Mouse (Mus musculus): Measurements from ENCODE around the gene Bcl3.

Bcl3 gene

DNA sequence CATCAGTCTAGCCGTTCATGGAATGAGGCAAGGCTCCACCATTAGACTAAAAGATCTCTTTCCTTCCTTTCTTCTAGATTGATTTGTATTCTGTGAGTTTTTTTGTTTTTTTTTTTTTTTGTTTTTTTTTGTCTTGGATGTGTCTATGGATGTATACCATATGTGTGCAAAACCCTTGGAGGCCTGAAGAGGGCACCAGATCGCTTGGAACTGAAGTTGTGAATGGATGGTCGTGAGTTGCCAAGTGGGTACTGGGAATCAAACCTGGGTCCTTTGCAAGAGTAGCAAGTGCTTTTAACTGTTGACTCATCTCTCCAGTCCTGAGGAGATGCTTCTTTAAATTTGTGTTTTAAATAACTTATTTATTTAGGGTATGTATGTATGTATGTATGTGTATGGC lies 11.5 kb upstream of the Bcl3 start:
- DNase-seq (ENCODE audit: low spot score): no peak

DNA sequence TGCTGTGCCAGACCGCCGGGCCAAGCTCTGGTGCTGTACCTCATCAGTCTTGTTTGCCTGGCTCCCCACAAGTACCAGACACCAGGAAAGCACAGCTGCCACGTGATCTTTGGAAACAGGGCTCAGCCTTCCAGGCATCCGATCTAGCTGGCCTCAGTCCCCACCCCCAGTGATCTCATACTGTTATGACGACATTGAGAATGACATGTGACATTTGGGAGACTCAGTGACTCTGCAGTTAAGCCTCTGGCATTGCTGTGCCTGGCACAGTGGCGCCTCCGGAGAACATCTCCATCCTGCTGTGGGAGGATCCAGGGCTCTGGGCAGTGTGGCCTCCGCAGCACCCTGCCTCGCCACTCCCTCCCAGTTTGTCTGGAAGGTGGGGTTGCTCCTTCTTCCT lies 9.3 kb upstream of the Bcl3 start:
- no peak for DNase-seq (ENCODE audit: low spot score)

DNA sequence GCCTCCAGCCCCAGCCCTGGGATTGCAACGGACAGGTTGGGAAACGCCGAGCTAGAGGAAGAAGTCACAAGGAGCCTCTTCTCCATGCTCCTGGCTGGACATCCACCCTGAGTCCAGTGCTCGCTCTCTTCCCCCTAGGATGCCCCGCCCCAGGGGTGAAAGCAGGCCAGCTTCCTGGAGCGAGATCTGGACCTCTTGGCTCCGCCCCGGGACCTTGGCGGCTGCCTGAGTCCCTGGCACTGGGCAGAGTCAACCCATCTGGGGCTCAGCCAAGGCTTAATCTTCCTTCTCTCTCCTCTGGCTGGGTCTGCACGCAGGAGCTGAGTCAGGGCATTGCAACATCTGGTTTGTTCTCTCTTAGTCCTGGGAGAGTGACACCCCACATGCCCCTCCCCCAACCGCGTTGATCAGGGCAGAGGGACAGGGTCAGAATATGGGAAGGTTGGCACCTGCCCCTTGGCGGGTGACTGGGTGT lies 8.1 kb upstream of the Bcl3 start:
- DNase-seq (ENCODE audit: low spot score): no peak

DNA sequence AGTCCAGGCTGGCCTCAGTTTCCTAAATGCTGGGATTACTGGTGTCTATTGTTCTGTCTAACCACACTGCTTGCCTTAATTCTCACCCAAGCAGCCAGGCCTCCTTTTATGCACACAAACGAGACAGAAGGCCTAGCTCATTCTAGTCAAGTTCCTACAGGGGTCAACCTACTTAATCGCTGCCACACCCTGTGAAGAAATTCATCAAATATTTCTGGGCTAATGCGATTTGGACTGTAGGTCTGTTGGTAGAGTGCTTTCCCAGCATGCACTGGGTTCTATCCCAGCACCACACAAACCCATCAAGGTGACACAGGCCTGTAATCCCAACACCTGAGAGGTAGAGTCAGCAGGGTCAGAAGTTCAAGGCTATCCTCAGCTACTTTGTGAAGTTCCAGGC lies 7.1 kb upstream of the Bcl3 start:
- DNase-seq (ENCODE audit: low spot score): no peak

DNA sequence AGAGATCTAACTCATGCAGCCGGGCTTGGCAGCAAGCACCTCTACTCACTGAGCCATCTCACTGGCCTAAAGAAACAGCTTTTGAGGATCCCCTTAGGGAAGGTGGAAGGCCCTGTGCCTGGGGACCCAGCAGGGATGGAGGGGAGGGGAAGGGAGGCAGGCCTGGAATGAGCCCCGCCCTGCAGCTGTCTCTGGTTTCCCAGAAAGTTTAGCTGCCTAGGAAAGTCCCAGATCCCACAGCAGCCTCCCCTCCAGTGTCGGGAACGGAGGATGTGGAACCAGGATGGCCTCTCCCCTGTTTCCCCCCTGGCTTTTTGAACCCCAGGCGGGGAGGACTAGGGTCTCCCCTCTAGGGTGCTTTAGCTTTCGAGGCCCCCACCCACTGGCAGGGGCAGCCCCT lies 4.2 kb upstream of the Bcl3 start:
- no peak for DNase-seq (ENCODE audit: low spot score)

DNA sequence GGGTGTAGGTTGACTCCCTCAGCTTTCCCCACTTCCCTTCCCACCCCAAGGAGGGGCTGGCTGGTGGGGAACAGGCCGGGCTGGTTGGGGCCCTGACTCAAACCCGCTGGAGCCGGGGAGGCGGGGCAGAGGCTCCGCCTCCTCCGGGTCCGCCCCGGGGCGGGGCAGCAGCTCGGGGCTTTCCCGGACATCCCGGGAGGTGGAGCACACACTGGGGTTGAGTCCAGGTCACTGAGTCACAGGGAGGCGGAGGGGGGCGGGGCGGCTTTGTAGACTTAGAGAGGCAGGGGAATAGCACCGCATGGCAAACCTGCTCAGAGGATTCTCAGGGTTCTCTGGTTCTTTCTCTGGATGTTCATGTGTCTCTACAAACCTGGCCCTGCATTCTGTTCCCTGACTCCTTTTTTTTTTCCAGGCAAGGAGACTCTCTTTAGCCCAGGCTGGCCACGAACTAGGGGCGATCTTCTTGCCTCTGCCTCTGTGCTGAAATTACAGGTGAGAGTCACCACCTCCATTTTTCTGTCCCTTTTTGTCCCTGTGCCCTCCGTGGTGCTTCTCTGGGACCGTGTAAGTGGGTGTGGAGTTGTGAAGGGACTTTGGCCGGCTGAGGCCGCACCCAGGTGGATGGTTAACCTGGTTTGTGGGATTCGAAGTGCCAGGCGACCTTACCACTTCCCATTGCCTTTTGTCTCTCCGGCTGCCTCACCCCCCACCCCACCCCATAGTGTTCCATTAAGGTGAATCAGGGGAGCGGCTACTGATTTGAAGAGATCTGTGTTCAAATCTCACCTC lies 1.8 kb upstream of the Bcl3 start:
- peak; percentile 83 for DNase-seq (ENCODE audit: low spot score)

DNA sequence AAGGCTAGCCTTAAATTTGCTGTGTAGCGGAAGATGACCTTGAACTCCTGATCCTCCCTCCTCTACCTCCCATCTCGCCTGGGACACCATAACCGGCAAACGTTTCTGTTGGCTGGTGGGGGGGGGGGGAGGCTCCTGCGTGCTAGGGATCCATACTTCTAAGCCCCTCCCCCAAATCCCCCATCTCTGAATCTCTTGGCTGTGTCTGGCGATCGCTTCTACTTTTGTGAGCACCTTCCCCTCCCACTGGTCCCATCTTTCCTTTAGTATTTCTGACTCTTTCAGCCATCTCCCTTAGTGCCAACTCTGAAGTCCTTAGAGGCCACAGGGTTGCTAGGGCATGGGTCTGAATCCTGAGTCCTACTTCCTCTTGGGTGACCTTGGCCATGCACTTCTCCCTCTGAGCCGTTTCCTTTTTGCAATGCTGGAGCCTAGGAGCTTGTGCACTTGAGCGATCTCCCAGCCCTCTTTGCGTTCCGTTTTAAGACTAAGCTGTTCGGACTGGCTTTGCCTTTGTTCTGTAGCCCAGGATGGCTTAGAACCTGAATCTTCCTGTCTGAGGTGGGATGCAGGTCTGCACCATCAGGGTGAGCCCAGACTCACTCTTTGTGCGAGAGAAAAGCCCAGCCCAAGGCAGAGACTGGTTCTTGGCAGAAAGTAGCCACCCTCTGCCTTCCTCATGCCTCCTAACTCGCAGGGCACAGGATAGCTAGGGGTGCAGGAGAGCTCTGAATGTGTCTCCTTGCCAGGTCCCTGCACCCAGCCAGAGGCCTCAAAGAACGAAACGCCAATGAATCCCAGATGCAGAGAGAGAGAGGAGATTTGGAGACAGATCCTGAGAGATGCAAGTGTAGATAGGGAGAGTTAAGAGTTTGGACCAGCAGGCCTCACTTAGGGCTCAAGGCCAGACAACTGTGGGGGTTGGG lies 949 bp upstream of the Bcl3 start:
- peak; percentile 19 for DNase-seq (ENCODE audit: low spot score)

DNA sequence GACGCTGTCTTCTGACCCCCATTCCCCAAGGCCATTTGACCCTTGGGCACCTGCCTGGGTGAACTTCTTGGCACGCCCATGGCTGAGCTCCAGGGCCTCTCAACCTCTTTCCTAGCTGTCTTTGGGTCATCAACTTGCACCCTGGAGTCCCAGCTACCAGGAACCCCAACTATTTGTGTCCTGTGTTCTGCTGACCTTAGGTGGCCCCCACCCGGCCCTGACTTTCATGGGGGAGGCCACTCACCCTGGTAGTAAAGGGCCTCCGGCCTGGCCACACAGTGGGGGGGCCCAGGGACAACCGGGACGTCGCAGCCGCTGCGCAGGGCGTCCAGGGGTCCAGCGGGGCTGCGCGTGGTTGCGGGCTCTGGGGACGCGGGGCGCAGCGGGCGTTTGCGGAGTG lies 377 bp downstream of the Bcl3 start:
- no peak for DNase-seq (ENCODE audit: low spot score)

DNA sequence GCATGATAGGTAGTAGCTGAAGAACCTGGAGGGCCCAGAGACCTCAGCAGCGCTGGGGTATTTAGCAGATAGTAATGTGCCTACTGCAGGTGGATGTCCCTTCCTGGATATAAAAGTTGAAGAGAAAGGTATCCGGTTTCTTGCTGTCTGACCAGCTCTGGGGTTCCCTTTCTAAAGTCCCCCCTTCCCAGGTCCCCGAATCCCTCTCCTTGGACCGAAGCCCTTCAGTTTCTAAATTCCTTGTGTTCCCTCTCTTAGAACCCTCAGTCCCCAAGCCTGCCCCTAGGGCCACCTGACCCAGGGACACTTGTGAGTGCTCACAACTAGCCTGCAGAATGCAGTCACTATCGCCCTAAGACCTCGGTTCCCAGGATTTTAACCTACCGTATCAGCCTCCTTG lies 937 bp downstream of the Bcl3 start:
- DNase-seq (ENCODE audit: low spot score): no peak

DNA sequence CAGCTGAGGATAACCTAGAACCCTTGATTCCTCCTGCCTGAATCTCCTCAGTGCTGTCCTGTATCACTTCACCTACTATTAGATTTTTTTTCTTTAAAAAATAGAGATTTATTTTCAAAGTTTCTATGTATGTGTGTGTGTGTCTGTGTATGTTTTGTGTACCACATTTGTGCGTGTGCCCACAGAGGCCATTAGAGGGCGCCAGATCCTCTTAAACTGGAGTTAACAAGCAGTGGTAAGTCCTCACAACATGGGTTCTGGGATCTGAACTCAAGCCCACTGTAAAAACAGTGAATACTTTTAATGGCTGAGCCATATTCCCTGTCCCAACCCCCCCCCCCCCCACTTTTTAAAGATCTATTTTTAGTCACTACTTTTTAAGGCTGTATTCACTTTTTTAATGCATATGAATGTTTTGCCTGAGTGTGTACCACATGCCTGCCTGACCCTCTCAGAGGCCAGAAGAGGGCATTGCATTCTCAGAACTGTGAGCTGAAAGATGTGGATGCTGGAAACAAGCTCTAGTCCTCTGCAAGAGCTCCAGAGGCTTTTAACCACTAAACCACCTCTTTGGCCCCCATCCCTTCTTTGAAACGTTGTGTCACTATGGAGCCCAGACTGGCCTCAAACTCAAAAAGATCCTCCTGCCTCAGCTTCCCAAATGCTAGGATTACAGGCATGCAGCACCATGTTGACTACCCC lies 2.1 kb downstream of the Bcl3 start:
- no peak for DNase-seq (ENCODE audit: low spot score)

DNA sequence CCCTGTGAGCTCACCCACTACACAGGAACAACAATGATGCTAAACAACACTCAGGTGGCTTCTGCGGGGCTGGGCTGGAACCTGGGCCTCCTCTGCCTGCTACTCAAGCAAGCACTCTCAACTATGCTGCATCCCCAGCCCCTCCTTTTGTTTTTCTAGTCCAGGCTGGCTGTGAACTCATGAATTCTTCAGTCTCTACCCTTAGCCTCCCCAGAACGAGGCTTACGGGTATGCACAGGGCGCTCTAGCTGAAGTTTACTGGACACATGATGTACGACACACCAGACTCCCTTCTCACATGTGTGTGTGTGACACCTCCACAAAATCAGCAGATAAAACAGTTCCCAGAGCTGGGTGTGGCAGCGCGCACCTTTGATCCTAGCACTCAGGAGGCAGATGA lies 3.7 kb downstream of the Bcl3 start:
- no peak for DNase-seq (ENCODE audit: low spot score)

DNA sequence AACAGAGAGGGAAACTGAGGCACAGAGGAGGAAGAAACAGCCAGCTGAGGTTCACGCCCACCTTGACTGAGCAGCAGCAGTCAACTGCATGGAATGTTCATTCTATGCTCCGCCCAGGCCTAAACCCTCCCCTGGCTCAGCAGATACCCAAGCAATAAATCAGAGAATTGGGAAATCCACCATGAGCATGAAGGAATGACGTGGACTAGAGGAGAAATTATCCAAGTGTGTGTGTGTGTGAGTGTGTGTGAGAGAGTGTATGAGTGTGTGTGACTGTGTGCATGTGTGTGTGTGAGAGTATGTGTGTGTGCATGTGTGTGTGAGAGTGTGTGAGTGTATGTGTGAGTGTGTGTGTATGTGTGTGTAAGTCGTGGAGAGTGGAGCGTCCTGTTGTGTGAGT lies 4.1 kb downstream of the Bcl3 start:
- DNase-seq (ENCODE audit: low spot score): no peak

DNA sequence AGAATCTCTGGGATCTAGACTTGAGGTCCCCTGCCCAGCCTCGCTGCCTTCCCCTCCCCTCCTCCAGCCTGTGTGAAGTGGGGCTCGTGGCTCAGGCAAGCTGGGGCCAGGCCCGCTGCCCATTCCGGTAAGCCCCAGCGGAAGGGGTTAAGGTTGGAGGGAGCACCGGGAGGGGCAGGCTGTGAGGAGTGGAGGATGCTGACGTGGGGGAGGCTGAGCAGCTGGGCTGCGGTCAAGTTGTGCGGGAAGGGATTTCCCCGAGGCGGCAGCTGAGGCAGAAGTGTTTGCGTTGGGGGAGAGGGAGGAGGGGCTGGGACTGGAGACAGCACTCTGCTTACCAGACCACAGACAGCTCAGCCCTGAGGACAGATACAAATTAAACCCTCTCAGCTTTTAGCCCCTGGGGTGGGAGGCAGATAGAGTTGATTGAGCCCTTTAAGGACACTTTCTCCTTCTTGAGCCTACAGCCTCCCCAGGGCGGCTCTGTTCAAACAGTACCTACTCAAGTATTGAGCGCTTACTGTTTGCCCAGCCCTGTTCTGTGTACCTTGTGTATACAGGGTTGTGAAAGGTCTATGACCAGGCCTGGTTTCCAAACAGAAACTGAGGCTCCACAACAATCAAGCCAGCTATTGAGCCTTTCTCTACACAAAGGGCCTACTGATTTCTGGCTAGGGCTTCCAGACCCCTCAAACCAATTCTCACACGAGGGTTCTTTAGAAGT lies 5.0 kb downstream of the Bcl3 start:
- DNase-seq (ENCODE audit: low spot score): peak; percentile 96

DNA sequence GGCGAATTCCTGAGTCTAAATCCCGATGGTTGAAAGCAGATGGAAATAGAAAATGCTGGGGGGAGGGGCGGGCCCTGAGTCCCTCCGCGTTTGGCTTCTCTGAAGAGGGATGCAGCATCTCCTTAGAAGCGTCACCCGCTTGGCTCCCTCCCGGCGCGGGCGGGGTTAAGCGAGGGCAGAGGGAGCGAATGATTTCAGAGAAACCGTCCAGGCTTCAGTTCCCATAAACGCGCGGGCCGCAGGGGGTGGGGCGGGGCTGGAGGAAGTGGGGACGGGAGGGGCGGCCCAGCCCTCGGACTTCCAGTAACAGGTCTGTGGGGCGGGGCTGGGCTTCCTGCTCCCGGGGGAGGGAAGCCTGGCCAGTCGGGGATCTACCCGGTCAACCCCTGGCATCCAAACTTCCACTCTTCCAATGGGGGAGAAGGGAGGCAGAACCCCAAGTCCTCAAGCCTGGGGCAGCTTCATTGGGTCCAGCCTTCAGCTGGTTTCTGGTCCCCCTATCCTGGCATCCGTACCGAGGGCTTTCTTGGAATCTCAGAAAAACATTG lies 6.3 kb downstream of the Bcl3 start:
- peak; percentile 60 for DNase-seq (ENCODE audit: low spot score)

DNA sequence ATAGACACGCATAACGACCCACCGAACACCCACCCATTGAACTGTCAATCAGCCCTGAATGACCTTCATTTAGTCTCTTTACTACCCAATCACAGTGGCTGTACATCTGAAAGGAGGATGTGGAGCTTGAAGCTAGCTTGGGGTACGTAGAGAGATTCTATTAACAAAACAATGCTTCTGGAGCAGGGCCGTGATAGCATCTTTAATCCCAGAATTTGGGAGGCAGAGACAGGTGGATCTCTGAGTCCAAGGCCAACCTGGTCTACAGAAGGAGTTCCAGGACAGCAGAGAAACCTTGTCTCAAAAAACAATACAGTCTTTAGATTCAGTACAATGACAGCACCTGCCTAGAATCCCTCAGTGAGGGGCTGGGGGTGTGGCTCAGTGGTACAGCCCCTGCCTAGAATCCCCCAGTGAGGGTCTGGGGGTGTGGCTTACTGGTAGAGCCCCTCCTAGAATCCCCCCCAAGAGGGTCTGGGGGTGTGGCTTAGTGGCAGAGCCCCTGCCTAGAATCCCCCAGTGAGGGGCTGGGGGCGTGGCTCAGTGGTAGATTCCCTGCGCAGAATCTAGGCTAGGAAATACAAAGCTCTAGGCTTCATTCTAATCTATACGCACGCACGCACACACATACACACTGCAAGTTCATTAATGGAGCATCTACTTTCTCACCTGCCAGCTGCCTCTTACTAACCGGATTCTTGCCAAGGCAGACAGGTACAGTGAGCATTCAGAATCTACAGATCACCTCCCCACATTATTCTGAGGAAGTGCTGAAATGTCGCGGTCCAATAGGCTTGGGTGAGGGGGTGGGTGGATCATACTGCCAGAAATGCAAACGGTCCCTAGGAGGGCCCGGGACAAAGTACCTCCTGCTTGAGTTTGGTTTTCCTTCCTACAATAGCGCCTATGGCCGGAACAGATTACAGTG lies 7.0 kb downstream of the Bcl3 start:
- DNase-seq (ENCODE audit: low spot score): peak; percentile 34

DNA sequence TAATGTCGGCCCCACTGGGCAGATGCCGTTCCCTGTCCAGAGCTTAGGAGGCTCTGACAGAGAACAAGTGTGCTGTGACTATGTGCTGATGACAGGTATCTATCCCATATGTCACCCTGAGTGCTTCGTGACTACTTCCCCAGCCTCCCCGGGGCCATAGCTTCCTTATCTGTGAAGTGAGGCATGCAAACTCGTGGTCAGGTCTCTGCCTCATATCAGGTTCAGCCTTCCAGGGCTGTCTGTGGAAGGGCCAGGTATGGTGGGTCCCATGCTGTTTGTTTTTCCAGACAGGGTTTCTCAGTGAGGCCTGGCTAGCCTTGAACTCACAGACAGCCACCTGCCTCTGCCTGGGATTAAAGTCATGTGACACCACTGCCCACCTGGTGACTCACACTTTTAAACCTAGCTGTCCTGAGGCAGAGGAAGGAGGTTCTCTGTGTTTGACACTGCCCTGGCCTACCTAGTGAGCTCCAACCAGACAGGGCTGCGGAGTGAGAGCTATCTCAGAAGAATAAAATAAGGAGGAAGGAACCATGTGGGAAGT lies 8.9 kb downstream of the Bcl3 start:
- DNase-seq (ENCODE audit: low spot score): no peak

DNA sequence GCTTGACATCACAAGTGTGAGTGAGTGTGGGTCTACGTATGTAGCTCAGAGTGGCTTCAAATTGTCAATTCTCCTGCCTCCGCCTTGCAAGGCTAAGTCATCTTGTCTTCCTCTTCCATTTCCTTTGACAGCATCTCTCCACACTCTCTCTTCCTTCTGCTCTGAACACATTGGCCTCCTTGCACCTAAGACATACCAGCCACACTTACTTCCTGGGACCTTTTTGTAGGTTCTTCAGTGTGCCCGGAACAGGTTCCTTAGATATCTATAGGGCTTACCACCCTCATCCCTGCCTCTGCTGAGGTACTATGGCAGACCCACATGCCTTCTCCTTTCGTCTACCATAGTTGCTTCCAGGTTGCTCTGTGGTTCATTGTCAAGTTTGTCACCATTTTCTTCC lies 9.4 kb downstream of the Bcl3 start:
- DNase-seq (ENCODE audit: low spot score): no peak

DNA sequence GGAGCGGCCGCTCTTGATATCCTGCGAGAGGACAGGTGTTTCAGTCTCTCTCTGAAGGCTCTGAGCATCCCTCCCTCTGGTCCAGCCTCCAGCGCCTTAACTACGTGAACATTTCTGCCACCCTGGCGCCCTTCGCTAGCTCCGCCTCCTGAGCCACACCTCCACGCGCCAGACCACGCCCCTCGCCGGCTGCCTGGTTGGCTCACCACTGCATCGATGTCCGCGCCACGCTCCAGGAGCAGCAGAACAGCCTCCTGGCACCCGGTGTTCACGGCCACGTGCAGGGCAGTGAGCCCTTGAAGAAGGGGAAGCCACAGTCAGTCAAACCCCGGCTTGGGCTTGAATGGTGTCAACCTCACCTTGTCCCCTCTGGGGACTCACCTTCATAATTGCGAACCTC lies 11.5 kb downstream of the Bcl3 start:
- DNase-seq (ENCODE audit: low spot score): no peak

DNA sequence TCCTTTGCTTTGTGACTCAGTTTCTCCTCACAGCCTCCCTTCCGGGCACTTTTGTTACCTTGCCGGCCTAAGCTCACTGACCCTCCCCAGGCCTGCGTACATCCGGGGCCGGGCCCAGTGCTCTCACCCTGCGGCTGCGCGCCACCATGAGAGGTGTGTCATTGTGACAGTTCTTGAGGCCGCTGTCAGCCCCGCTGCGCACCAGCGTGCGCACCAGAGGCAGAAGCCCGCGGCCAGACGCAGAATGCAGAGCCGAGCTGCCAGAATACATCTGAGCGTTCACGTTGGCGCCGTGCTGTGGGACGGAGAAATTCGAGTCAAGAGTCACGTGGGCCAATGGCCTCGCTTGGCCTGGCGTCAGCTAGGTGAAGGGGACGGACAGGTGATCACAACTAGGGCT lies 13.2 kb downstream of the Bcl3 start:
- DNase-seq (ENCODE audit: low spot score): no peak

DNA sequence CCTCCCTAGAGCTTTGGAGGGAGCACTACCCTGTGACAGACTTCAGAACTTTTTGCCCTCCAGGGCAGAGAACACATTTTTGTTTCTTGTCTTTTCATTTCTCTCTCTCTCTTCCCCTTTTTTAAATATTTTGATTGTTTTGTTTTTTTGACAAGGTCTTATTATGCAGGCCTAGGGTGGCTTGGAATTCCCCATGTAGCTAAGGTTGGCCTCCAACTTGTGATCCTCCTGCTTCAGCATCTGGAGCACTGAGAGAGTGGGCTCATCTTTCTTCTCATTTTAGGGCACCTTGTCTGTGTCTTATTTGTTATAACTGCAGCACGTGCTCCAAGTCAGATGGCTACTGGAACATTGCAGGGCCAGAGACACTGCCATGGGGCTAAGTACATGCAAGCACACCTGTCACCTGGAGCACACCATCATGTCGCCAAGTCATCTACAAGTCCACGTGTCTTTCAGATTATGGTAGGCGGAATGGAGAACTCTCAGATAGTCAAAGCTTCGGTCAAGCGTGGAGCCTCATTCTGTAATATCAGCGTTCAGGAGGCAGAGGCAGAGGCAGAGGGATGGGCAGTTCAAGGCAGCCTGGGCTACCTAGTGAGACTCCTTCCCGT lies 16.1 kb downstream of the Bcl3 start:
- DNase-seq (ENCODE audit: low spot score): no peak

Data from T-cell, adult 2 months (primary cell).